Mouse (Mus musculus) right cerebral cortex, postnatal 36 days (tissue): ENCODE measurements at regions not wholly inside any gene's neighbourhood (a gene's known extent, or its start where the extent isn't known, plus 50 kb on each side); places are given as distances from the start of the nearest gene placed in this dataset.

Experiments used
- DNase-seq, 2 experiments: peaks; one replicate each; pipeline ENCODE4 v3.0.0; 2022; ENCODE audit warnings: low spot score in 2 of 2, mixed read lengths in 1 of 2

DNA sequence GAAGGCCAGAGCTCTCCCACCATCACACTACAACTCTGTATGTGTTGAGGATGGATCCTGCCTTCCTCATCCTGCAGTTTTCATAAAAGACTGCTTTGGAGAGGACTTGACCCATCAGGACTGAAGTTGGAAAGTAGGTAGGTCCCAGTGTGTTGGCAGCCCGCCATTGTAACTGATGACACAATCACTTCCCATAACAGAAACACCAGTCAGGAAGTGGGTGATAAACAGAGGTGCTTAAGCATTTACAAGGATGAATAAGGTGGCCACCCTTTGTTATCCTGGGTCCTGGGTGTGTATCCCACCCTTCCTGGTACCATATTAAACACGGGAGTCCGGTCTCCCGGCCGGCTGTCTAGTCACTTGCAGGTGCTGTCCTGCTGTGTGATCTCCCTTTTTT, 118.3 kb downstream of the Snx10 start:
- DNase-seq, result no peak

DNA sequence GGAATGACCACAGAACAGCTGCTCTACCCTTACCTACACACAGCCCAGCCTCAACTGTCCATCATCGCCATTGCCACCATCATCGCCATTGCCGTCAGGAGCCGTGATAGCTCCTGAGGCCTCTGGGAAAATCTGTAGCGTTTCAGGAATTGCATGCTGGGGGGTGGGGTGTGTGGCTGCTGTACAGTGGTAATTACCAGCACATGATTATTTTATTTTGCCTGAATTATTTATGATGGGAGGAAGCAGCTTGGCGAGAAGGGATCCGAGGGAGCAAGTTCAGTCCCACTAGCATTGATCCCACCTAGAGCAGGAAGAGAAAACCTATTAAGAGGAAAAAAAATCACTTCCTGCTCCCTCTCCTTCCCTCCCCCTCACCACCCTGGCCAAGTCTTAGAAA, 125.1 kb downstream of the Snx10 start:
- no peak for DNase-seq

DNA sequence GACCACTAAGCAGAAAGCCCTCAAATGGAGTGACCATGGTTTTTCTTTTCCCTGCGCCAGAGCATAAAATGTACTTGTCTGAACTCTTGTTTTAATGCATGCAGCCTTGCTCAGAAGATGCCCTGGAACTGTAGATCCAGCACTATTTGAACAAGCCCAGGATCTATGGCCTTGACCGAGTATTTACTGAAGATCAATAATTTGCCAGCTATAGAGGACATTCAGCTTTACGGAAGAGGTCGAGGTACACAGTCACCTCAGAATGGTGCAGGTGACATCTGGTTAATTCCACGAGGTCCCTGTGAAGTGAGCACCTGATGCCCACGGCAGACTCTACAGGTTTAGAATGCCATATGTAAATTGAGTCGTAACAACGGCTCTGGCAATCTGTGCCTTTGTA, 130.1 kb downstream of the Snx10 start:
- no peak for DNase-seq

DNA sequence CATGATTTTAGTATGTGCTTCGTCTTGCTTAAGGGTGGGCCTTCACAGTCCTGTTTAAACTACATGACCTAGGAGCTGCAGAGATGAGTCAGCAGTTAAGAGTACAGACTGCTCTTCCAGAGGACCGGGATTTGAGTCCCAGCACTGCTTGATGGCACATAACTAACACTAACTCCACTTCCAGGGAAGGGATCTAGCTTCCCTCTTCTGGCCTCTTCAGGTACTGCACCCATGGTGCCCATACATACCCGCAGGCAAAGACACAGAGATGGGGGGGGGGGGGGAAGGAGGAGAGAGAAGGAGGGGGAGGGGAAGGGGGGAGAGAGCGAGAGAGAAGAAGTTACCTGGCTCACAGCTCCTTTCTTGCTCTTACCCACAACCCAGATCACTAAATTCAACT, 131.3 kb downstream of the Snx10 start:
- DNase-seq, result no peak

- DNase-seq, result no peak
Measured at GRCm38 (mm10) chr6:51656078-51656477, 132.4 kb downstream of the Snx10 start.

DNA sequence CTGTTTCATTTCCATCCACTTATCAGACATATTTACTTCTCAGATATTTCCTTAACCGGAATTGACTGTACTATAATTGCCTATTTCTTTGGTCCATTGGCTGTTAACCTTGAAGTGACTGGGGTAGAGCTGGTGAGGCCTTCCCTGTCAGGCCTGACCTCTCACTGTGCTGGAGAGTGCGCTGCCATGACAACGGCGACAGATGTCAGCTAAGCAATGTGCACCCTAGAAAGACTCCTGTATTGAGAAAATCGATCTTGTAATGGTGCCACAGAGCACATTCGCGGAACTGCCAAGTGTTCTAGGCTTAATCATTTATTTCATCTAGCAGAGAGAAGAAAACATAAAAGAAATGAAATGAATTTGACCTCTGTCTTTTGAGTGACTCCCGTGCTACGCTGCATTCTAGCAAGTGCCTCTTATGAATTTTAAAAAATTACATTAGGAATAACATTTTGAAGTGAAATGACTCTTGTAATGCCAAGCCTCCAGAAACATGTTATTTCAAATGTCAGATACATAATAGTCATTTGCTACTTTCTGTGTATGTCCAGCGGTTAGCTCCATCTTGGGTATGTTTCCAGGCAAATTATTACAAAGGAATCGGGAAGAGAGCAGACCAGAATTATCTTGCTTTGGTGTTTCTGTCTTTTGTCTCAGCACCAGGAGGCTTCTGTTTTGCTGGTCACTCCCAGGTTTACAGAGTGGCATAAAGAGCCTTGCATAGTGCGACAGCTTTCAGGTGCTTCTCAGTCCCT, 133.4 kb downstream of the Snx10 start:
- DNase-seq, result no peak

DNA sequence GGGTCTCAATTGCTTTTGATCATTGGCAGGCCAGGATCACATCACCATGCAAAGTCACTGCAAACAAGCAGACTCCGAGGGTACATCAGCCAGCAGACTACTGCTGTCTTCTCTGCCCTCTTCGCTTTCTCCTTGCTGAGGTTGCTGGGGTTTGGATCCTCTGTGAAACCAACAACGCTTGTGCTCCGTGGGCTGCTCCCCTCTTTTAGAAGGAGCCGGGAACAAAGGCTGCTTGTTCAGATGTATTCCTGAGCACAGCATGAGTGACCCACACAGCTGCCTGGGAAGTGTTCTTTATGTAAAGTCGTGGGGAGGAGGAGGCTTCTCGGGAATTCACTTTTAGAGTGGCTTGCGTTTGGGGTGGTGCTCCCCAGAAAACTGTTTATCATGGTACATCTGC, 134.7 kb downstream of the Snx10 start:
- no peak for DNase-seq

DNA sequence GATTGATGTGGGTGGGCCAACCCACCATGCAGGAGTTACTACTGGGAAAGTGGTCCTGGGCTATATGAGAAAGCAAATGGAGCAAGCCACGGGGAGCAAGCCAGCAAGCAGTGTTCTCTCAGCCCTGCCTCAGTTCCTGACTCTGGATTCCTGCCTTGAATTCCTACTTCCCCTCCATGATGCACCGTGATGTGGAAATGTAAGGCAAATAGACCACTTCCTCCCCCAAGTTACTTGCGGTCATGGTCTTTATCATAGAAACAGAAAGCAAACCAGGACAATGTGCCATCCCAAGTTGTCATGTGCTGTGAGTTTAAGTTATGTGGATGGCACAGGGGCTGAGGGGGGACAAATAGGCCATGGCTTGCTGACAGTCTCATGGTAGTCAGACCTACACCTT, 139.5 kb downstream of the Snx10 start:
- no peak for DNase-seq

DNA sequence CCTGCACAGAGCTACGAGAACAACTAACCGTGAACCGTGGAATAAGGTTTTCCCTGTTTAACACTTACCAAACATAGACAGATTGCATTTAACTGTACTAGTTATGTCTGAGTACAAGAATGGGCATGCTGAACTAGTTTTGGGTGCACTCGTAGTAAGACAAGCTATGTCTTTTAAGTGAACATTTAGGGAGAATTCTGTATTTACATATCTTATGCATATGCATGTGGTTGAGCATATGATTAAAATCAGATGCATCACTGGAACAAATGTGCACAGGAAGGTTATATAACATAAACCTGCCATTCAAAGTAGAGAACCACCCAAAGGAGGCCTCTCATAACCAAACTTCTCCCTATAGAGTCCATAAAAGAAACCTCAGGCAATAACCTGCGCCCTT, 140.3 kb downstream of the Snx10 start:
- no peak for DNase-seq

GRCm38 (mm10) chr6:51667022-51667421, 143.3 kb downstream of the Snx10 start:
- DNase-seq, result no peak

- no peak for DNase-seq
Measured at GRCm38 (mm10) chr6:51675342-51675945, 151.7 kb downstream of the Snx10 start.

- DNase-seq, result no peak
Measured at GRCm38 (mm10) chr6:51677162-51677996, 153.7 kb downstream of the Snx10 start.

- DNase-seq, result no peak
Measured at GRCm38 (mm10) chr6:51678743-51679142, 155.0 kb downstream of the Snx10 start.

GRCm38 (mm10) chr6:51680239-51680857, 156.6 kb downstream of the Snx10 start:
- no peak for DNase-seq

DNA sequence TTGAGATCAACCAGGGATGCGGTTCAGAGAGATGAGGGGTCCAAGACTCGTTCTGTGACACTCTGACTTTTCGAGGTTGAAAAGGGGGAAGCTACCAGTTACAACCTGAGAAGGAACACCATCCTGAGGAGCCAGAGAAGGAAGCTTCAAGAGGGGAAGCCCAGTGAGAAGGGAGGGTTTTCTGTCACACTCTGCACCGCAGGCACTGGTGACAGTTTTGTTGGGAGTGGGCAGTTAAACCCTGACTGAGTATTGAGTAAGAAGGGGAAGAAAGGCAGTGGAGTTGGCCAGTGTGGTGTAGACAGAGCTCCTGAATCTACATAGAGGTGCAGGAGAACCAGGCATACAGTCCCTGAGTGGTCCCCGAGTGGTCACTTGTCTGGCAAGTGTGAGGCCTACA, 159.4 kb downstream of the Snx10 start:
- no peak for DNase-seq

- DNase-seq, result no peak
Measured at GRCm38 (mm10) chr6:51685651-51686287, 162.1 kb downstream of the Snx10 start.

DNA sequence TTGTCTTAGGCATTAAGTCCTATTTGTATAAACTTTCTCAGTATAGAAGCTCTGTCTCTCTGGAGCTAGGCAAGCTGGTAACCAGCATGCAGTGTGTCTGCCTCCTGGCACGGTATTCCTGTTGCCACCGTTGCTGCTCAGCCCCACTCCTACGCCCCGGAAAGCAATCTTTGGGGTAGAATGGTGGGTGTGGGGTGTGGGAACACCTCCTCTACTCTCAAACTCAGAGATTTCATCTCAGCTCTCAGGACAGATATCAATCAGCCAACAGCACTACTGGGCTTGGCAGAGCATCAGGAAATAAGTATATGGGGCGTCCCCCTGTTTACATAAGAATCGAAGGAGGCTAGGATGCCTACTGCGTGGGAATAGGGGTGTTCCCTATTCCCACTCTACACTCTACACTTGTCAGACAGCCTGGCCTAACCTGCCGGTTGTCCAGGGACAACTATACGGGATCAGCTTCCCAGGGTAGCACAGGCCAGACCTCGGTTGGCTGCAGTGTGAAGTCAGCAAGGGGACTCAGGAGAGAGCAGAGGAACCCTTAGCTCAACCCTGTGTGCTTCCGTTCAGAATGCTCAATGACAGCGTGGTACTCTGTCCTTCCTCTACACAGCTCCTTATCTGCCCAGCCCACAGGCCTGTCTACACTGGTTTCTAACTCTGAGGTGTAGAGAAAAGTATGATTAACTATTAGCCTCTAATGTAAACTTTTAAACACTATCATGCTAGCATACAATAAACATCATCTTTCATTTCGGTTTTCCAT, 167.3 kb downstream of the Snx10 start:
- DNase-seq, result peak in 1 of 2 experiments; percentile 7

DNA sequence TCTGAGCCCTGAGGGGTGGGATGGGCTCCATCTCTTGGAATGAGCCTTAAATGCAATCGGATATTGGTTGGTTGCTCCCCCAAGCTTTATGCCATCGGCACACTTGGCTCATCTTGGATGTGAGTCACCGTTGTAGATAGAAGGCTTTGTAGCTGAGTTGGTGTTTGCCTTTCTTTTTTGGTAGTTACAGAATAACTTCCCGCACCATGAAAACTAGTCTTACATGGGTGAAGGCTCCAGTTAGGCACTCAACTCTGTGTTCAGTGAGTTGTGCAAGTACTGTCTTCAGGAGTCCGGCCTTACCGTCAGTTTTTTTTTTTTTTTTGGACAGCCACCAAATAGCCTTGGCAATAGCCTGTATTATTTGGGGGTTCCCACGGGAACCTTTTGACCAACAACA, 170.3 kb downstream of the Snx10 start:
- no peak for DNase-seq

GRCm38 (mm10) chr6:51696396-51696795, 172.7 kb downstream of the Snx10 start:
- no peak for DNase-seq

GRCm38 (mm10) chr6:51697754-51698153, 174.1 kb downstream of the Snx10 start:
- DNase-seq, result no peak

DNA sequence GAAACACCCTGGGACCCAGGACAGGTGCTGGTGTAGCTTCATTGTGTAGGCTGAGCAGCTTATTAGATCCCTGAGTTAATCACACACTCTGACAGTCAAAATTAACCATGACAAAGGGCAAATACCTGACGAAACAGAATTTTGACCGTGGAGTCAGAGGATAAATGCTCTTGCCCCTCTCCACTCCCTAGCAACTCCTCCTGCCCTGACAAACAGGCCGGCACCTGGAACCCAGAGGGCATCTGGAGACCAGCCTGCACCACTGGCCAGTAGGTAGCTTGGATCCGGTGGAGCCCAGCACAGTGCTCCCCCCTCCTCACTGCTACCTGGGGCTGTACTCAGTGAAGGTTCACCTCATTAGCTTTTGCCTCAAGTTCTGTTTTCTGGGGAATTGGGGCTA, 174.5 kb downstream of the Snx10 start:
- no peak for DNase-seq
